Mouse (Mus musculus): Measurements from ENCODE around the gene Smarca2. TPM values are rescaled to one million over a fixed set of nuclear protein-coding genes. Genes with fewer than 3 reads are reported as not detected.

Smarca2 gene
- total RNA-seq, 2 experiments from 2014 or later, result 35.5 to 43.8 TPM

GRCm38 (mm10) chr19:26681549-26681948 lies 76.7 kb downstream of the Smarca2 start:
- intact Hi-C loops (cut with DNase I), result loop anchor here (1.0 kb wide), 1 partner anchor 46 kb away; no protein-coding TSS in a partner anchor
- DNase-seq, result no peak

GRCm38 (mm10) chr19:26682130-26682529 lies 77.3 kb downstream of the Smarca2 start:
- intact Hi-C loops (cut with DNase I), result no loop called here
- no peak for DNase-seq

GRCm38 (mm10) chr19:26682731-26683130 lies 77.9 kb downstream of the Smarca2 start:
- intact Hi-C loops (cut with DNase I), result no loop called here

GRCm38 (mm10) chr19:26683731-26684130 lies 78.9 kb downstream of the Smarca2 start:
- no peak for DNase-seq
- intact Hi-C loops (cut with DNase I), result no loop called here

More at GRCm38 (mm10) chr19:26682731-26683130, 77.9 kb downstream of the Smarca2 start:
- DNase-seq, result no peak

DNA sequence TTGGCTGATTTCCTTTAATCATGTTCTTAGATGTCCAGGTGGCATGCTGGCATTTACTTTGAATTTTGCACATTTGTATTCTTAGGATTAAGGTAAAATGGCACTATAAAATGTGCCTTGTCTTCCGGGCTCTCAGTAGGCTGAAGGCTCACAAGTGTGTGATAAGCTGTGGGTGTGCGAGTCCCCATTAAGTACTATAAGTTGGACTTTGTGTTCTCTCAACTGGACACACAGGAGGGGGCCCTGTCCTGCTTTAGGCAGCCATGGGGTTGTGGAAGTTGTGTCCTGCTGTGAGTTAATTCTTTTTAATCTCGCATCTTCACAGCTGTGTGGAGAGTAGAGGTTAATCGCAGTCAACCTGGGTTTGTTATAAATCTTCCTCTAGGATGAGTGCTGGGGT lies 85.7 kb downstream of the Smarca2 start:
- no peak for DNase-seq
- intact Hi-C loops (cut with DNase I), result no loop called here

DNA sequence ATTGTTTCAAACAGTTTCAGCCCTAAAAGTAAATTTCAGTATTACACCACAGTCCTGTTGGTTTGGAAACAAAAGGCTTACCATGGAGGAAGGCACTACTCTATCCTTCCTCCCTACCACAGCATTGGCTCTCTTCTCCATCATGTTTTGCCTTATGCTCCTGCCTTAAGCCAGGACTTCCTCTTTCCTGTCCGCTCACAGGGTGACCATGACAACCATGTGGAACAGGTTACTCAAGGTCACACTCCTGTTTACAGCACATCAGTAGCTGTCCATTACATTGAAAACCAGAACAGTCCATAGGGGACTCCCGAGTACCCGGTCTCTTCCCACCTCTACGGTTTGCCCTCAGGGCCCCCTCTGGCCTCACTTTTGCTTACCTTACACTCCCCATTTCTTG lies 92.3 kb downstream of the Smarca2 start:
- no peak for DNase-seq
- intact Hi-C loops (cut with DNase I), result no loop called here

GRCm38 (mm10) chr19:26704545-26705209 lies 99.8 kb downstream of the Smarca2 start:
- no peak for DNase-seq
- intact Hi-C loops (cut with DNase I), result no loop called here

DNA sequence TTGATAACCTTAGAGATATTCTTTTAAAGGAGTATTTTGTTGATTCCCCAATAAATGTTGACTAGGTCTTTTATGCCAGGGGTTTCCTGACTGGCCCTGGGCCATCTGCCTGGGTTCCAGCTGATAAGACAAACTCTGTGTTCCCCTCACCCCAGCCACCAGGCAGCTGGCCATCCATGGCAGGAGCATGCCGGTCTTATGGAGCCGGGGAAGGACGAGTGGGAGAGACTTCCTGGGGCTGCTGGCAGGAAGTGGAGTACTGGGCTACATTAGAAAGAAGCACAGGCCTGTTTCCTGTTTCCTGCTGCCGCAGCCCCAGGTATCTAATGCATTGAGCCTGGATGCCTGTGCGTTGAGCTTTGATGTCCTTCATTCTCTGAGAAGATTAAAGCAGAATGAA lies 102.1 kb downstream of the Smarca2 start:
- no peak for DNase-seq
- intact Hi-C loops (cut with DNase I), result no loop called here

DNA sequence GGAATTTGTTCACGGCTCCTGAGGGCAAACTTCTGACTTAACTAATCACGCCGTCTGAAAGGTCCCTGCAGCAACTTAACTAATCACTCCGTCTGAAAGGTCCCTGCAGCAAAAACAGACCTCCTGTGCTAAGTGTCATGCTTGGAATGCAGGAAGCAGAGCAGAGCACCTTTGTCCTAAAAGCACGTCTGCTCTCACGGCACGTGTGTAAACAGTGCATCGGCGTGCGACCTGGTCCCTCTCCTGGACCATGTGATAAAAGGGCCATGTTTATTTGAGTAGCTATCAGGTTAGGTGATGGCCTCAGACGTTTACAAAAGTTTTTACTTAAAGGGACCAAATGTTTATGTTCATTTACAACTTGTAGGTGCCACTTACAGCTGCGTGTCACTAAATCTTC lies 104.2 kb downstream of the Smarca2 start:
- intact Hi-C loops (cut with DNase I), result no loop called here
- no peak for DNase-seq

DNA sequence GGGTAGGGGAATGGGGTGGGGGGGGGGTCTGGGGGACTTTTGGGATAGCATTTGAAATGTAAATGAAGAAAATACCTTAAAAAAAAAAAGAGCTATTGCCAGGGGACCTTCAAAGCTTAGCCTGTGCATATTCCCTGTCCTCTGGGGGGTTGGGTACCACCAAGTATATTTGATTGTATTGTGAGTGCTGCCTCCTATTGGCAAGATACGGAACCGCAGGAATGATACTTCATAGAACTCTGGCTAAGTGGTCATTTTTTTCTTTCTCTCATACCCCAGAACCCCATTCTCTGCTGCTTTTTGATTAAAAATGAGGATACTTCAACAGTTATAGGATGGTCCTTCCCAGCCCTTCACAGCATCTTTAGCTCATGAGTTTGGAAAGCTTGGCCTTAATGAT lies 106.4 kb downstream of the Smarca2 start:
- intact Hi-C loops (cut with DNase I), result no loop called here

GRCm38 (mm10) chr19:26716217-26716616 lies 111.4 kb downstream of the Smarca2 start:
- intact Hi-C loops (cut with DNase I), result loop anchor here (5.0 kb wide), 1 partner anchor 109 kb away; the partner anchor contains the start of gene Smarca2

More for the DNA sequence above, 106.4 kb downstream of the Smarca2 start:
- no peak for DNase-seq

GRCm38 (mm10) chr19:26718221-26718620 lies 113.4 kb downstream of the Smarca2 start:
- DNase-seq, result peak in 1 of 2 experiments; percentile 39
- intact Hi-C loops (cut with DNase I), result loop anchor here (5.0 kb wide), 1 partner anchor 111 kb away; the partner anchor contains the start of gene Smarca2

More at GRCm38 (mm10) chr19:26716217-26716616, 111.4 kb downstream of the Smarca2 start:
- peak in 1 of 2 experiments; percentile 11 for DNase-seq

- DNase-seq, result no peak
- intact Hi-C loops (cut with DNase I), result loop anchor here (5.0 kb wide), 1 partner anchor 112 kb away; the partner anchor contains the start of gene Smarca2
These were observed 114.3 kb downstream of the Smarca2 start for GRCm38 (mm10) chr19:26719161-26719560.

GRCm38 (mm10) chr19:26721741-26722140 lies 116.9 kb downstream of the Smarca2 start:
- DNase-seq, result no peak
- intact Hi-C loops (cut with DNase I), result no loop called here

- intact Hi-C loops (cut with DNase I), result no loop called here
- no peak for DNase-seq
These were observed 119.0 kb downstream of the Smarca2 start for GRCm38 (mm10) chr19:26723899-26724298.

DNA sequence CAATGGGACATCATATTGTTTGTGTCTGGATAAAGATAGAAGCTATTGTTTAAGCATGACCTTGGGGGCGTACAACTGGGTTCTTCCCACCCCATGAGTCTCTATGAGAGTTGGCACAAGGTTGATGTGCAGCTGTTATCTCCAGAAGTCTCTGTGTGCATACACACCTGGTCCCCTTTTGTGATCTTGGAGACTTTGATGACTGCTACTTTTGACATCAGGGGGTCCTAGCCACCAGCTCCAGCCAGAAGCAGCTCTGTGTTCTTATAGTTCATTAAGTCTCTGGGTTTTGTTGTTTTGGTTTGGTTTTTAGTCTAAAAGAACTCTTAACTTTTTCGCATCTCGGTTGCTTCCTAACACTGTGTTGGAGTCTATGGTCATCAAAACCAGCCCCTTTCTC lies 119.8 kb downstream of the Smarca2 start:
- intact Hi-C loops (cut with DNase I), result no loop called here
- DNase-seq, result no peak

DNA sequence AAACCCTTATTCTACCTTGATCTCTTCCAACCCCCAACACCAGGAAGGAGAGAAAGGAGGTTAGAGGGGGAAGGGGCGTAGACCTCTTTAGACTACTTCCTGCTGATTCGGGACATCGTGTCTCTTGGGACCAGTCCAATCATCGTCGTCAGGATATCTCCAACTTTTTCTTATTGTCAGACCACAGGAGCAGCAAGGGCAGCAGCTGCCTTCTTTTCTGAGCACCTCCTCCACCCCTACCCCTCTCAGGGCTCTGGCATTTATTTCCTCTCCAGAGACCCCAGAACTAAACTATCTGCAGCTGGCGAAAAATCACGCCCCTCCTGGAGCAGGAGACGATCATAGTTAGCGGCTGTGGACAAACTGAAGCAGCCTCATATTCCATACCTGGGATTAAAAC lies 122.9 kb downstream of the Smarca2 start:
- intact Hi-C loops (cut with DNase I), result no loop called here
- DNase-seq, result no peak

GRCm38 (mm10) chr19:26730486-26730885 lies 125.6 kb downstream of the Smarca2 start:
- no peak for DNase-seq
- intact Hi-C loops (cut with DNase I), result loop anchor here (5.0 kb wide), 1 partner anchor 687 kb away; no protein-coding TSS in a partner anchor

DNA sequence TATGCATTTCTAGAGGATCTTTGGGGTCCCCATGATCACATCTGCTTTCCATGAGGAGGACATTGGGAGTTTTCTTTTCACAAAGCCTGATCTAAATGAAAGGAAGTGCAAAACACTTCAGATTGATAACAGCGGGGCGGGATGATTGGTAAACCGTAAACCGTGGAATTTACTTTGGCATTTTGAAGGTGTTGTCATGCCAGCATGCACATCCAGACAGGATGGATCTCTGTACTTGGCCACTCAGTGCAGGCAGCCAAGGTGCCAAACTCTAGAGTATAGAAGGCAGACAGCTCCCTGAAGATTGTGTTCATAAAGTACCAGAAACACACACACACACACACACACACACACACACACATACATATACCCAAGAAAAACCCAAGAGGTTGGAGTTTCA lies 126.3 kb downstream of the Smarca2 start:
- no peak for DNase-seq
- intact Hi-C loops (cut with DNase I), result loop anchor here (5.0 kb wide), 1 partner anchor 686 kb away; no protein-coding TSS in a partner anchor

- intact Hi-C loops (cut with DNase I), result loop anchor here (5.0 kb wide), 1 partner anchor 685 kb away; no protein-coding TSS in a partner anchor
These were observed 127.0 kb downstream of the Smarca2 start for GRCm38 (mm10) chr19:26731809-26732208.

DNA sequence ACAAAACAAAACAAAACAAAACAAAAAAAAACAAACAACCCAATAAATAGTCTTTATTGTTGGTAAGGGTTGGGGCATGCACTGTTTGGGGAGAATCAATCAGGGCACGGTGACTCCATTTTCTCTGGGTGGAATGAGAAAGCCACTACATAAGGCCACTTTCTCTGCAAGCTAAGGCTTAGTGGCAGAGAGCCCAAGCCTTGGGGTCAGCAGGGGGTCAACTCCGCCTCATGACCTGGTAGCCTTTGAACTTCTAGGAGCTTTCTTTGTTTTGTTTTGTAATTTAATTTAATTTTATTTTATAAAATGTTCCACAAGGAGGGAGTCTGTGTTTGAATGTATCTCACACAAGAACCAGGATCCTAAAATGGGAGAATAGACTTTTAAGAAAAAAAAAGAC lies 128.2 kb downstream of the Smarca2 start:
- no peak for DNase-seq
- intact Hi-C loops (cut with DNase I), result loop anchor here (5.0 kb wide), 1 partner anchor 684 kb away; no protein-coding TSS in a partner anchor

More at GRCm38 (mm10) chr19:26731809-26732208, 127.0 kb downstream of the Smarca2 start:
- DNase-seq, result no peak
